Mouse (Mus musculus) myocyte (in vitro differentiated cells): ENCODE results near the gene Maco1.

ENCODE experiments used
- E2F4 ChIP-seq: IDR thresholded peaks from one replicate; pipeline ENCODE4 v1.6.1; 2011; ENCODE audit warnings: mild to moderate bottlenecking, control low read depth, moderate library complexity; ENCODE audit not compliant: insufficient read depth
- MYOG ChIP-seq, 3 experiments: IDR thresholded peaks; one replicate each; pipeline ENCODE4 v1.6.1; 2011; ENCODE audit warnings: control low read depth in 2 of 3, low read depth in 2 of 3, mild to moderate bottlenecking in 2 of 3; ENCODE audit not compliant: insufficient read length in 2 of 3, control insufficient read depth in 1 of 3, insufficient read depth in 1 of 3
- POLR2A ChIP-seq: IDR thresholded peaks from one replicate; pipeline ENCODE4 v1.6.1; 2011; ENCODE audit warnings: low read depth, mild to moderate bottlenecking, control low read depth, moderate library complexity; ENCODE audit not compliant: insufficient read length

DNA sequence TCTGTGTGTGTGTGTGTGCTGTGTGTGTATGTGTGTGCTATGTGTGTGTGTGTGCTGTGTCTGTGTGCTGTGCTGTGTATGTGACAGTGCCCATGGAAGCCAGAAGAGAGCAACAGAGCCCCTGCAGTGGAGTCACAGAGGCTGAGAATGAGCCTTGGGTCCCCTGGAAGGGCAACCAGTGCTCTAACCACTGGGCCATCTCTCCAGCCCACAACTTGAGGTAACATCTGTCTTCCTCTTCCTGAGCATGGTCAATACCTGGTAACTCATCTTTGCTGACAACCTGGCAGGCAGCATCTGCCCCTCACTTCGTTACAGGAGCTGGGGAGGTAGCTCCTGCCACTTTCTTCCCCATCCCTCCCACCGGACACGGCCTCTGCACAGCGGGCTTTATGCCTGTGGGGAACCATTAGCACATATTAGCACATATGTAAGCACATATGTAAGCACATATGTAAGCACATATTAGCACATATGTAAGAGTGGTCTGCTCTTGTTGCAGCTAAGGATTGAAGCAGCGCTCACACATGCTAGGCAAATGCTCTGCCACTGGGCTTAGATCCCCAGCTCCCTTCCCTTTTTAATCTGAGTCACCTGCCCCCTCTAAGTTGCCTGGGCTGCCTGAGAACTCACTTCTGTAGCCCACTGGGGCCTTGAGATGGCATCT lies 57.2 kb downstream of the Maco1 start:
- TF ChIP-seq MYOG (IDR thresholded peaks at IDR 0.05; ENCODE audit: control insufficient read depth in 1 of 3, insufficient read depth in 1 of 3, insufficient read length in 2 of 3, low read depth in 2 of 3) (no peak), E2F4 (no peak), POLR2A (no peak)
